Mouse (Mus musculus) limb, embryonic 12.5 days (tissue): ENCODE data around the gene Sub1. TPM values are rescaled to one million over a fixed set of nuclear protein-coding genes. Genes with fewer than 3 reads are reported as not detected.
A peak's percentile ranks its signal among the peaks of the same experiment; 100 is the strongest.

Experiments used
- ATAC-seq: fragments of 200-750 bp; cut with Nextera tagmentation; 2 replicates; pipeline ENCODE4 v1.8.0; 2017; ENCODE audit warnings: low read depth, moderate TSS enrichment; ENCODE audit not compliant: insufficient number of reproducible peaks, insufficient read depth, low FRiP score, low TSS enrichment
- H3K27ac ChIP-seq: fragments of 300-500 bp; sonication (generic); 2 replicates; pipeline ENCODE4 v1.5.1; 2016; ENCODE audit warnings: mild to moderate bottlenecking, moderate library complexity
- H3K27me3 ChIP-seq: fragments of 300-500 bp; sonication (generic); 2 replicates; pipeline ENCODE4 v1.6.1; 2016; ENCODE audit warnings: mild to moderate bottlenecking, moderate library complexity
- H3K36me3 ChIP-seq: fragments of 300-500 bp; sonication (generic); 2 replicates; pipeline ENCODE4 v1.6.1; 2016; ENCODE audit warnings: mild to moderate bottlenecking, moderate library complexity
- H3K4me1 ChIP-seq: fragments of 300-500 bp; sonication (generic); replicated peaks from 2 replicates; pipeline ENCODE4 v1.6.1; 2016
- H3K4me2 ChIP-seq: fragments of 300-500 bp; sonication (generic); 2 replicates; pipeline ENCODE4 v1.6.1; 2016; ENCODE audit warnings: mild to moderate bottlenecking, moderate library complexity
- H3K4me3 ChIP-seq: fragments of 300-500 bp; sonication (generic); replicated peaks from 2 replicates; pipeline ENCODE4 v1.5.1; 2016; ENCODE audit warnings: mild to moderate bottlenecking
- H3K9ac ChIP-seq: fragments of 300-500 bp; sonication (generic); replicated peaks from 2 replicates; pipeline ENCODE4 v1.6.1; 2016; ENCODE audit warnings: mild to moderate bottlenecking, moderate library complexity
- H3K9me3 ChIP-seq: fragments of 300-500 bp; sonication (generic); 2 replicates; pipeline ENCODE4 v1.6.1; 2016; ENCODE audit warnings: mild to moderate bottlenecking, moderate library complexity
- WGBS: fragments of 180-500 bp; shearing (Covaris S2); methylation state at CpG from one replicate; pipeline ENCODE4 v1.1.7; 2016; 5-methylcytosine and 5-hydroxymethylcytosine counted together
- polyA plus RNA-seq: library from polyadenylated mRNA; unstranded; fragments of >200 nt; fragmentation: Nextera tagmentation; extraction: Ambion mirVana; gene quantifications from 2 replicates; pipeline ENCODE4 v1.2.1, GENCODE M21; 2016

Gene Sub1
- polyA plus RNA-seq, 1 experiment from 2014 or later, result 1,024 TPM

GRCm38 (mm10) chr15:11988580-11988979, 8.2 kb downstream of the Sub1 start:
- peaks cover 96% of the 10 kb centered on the region for H3K36me3 ChIP-seq
- no peaks in the 10 kb centered on the region for H3K27me3 ChIP-seq
- no peak overlapping the region for H3K4me3 ChIP-seq
- no peak overlapping the region for H3K4me2 ChIP-seq
- H3K9me3 ChIP-seq, result no peaks in the 10 kb centered on the region
- H3K9ac ChIP-seq, result no peak overlapping the region
- H3K27ac ChIP-seq, result no peak overlapping the region
- ATAC-seq, result no peak
- H3K4me1 ChIP-seq, result peaks cover 9% of the 10 kb centered on the region
- 94% methylated on average over 4 of the region's 4 CpGs for WGBS

GRCm38 (mm10) chr15:11987892-11988291, 8.9 kb downstream of the Sub1 start:
- no peak overlapping the region for H3K4me3 ChIP-seq
- H3K9ac ChIP-seq, result no peak overlapping the region
- H3K4me1 ChIP-seq, result peaks cover 2% of the 10 kb centered on the region; the same call in 1 of the 2 replicates
- H3K27me3 ChIP-seq, result no peaks in the 10 kb centered on the region
- H3K27ac ChIP-seq, result no peak overlapping the region
- ATAC-seq, result no peak
- H3K36me3 ChIP-seq, result peaks cover 96% of the 10 kb centered on the region
- 77% methylated on average over 2 of the region's 2 CpGs for WGBS
- no peaks in the 10 kb centered on the region for H3K9me3 ChIP-seq
- no peak overlapping the region for H3K4me2 ChIP-seq

GRCm38 (mm10) chr15:11981985-11982384, 14.8 kb downstream of the Sub1 start:
- no peak overlapping the region for H3K9ac ChIP-seq
- H3K9me3 ChIP-seq, result no peaks in the 10 kb centered on the region
- no peak overlapping the region for H3K27ac ChIP-seq
- no peaks in the 10 kb centered on the region for H3K4me1 ChIP-seq
- H3K36me3 ChIP-seq, result peaks cover 84% of the 10 kb centered on the region
- no peak overlapping the region for H3K4me3 ChIP-seq
- WGBS, result 94% methylated on average over 2 of the region's 2 CpGs
- ATAC-seq, result no peak
- H3K27me3 ChIP-seq, result no peaks in the 10 kb centered on the region
- no peak overlapping the region for H3K4me2 ChIP-seq

GRCm38 (mm10) chr15:11981501-11981900, 15.3 kb downstream of the Sub1 start:
- no peak for ATAC-seq
- 94% methylated on average over 8 of the region's 8 CpGs for WGBS
- Histone ChIP-seq H3K27ac (no peak overlapping the region), H3K9me3 (no peaks in the 10 kb centered on the region), H3K27me3 (no peaks in the 10 kb centered on the region), H3K4me1 (no peaks in the 10 kb centered on the region), H3K4me3 (no peak overlapping the region), H3K4me2 (no peak overlapping the region), H3K36me3 (peaks cover 79% of the 10 kb centered on the region), H3K9ac (no peak overlapping the region)

- ATAC-seq, result no peak
- WGBS, result 89% methylated on average over 2 of the region's 2 CpGs
- H3K27ac ChIP-seq, result no peak overlapping the region
- no peaks in the 10 kb centered on the region for H3K9me3 ChIP-seq
- no peaks in the 10 kb centered on the region for H3K4me1 ChIP-seq
- H3K27me3 ChIP-seq, result no peaks in the 10 kb centered on the region
- H3K4me3 ChIP-seq, result no peak overlapping the region
- no peak overlapping the region for H3K9ac ChIP-seq
- peaks cover 47% of the 10 kb centered on the region for H3K36me3 ChIP-seq
- no peak overlapping the region for H3K4me2 ChIP-seq
These were observed 18.6 kb downstream of the Sub1 start for GRCm38 (mm10) chr15:11978175-11978574.

GRCm38 (mm10) chr15:11977071-11977470, 19.7 kb downstream of the Sub1 start:
- no peak for ATAC-seq
- 88% methylated on average over 1 of the region's 1 CpGs for WGBS
- H3K36me3 ChIP-seq, result peaks cover 36% of the 10 kb centered on the region
- H3K4me3 ChIP-seq, result no peak overlapping the region
- no peaks in the 10 kb centered on the region for H3K9me3 ChIP-seq
- no peak overlapping the region for H3K4me2 ChIP-seq
- H3K4me1 ChIP-seq, result no peaks in the 10 kb centered on the region
- H3K27me3 ChIP-seq, result no peaks in the 10 kb centered on the region
- no peak overlapping the region for H3K9ac ChIP-seq
- H3K27ac ChIP-seq, result no peak overlapping the region

- Histone ChIP-seq H3K9me3 (no peaks in the 10 kb centered on the region), H3K4me1 (no peaks in the 10 kb centered on the region), H3K4me2 (no peak overlapping the region), H3K9ac (no peak overlapping the region), H3K27me3 (no peaks in the 10 kb centered on the region), H3K36me3 (peaks cover 25% of the 10 kb centered on the region), H3K27ac (no peak overlapping the region), H3K4me3 (no peak overlapping the region)
- 94% methylated on average over 9 of the region's 9 CpGs for WGBS
- ATAC-seq, result no peak
These were observed 20.9 kb downstream of the Sub1 start for GRCm38 (mm10) chr15:11975836-11976235.

- no peaks in the 10 kb centered on the region for H3K36me3 ChIP-seq
- H3K4me1 ChIP-seq, result no peaks in the 10 kb centered on the region
- ATAC-seq, result peak; percentile 73
- no peak overlapping the region for H3K27ac ChIP-seq
- WGBS, result 28% methylated on average over 13 of the region's 13 CpGs
- no peaks in the 10 kb centered on the region for H3K27me3 ChIP-seq
- no peak overlapping the region for H3K9ac ChIP-seq
- no peak overlapping the region for H3K4me3 ChIP-seq
- H3K4me2 ChIP-seq, result no peak overlapping the region
- H3K9me3 ChIP-seq, result no peaks in the 10 kb centered on the region
These were observed 24.8 kb downstream of the Sub1 start for GRCm38 (mm10) chr15:11971854-11972420.

- no peak for ATAC-seq
- no peak overlapping the region for H3K4me3 ChIP-seq
- H3K27ac ChIP-seq, result no peak overlapping the region
- H3K27me3 ChIP-seq, result no peaks in the 10 kb centered on the region
- H3K36me3 ChIP-seq, result no peaks in the 10 kb centered on the region
- H3K4me1 ChIP-seq, result no peaks in the 10 kb centered on the region
- no peak overlapping the region for H3K4me2 ChIP-seq
- no peaks in the 10 kb centered on the region for H3K9me3 ChIP-seq
- no peak overlapping the region for H3K9ac ChIP-seq
- WGBS, result 74% methylated on average over 10 of the region's 10 CpGs
These were observed 26.2 kb downstream of the Sub1 start for GRCm38 (mm10) chr15:11970621-11971020.

GRCm38 (mm10) chr15:11968851-11969250, 27.9 kb downstream of the Sub1 start:
- no peak overlapping the region for H3K4me3 ChIP-seq
- H3K36me3 ChIP-seq, result no peaks in the 10 kb centered on the region
- no peak overlapping the region for H3K4me2 ChIP-seq
- H3K4me1 ChIP-seq, result no peaks in the 10 kb centered on the region
- H3K27me3 ChIP-seq, result no peaks in the 10 kb centered on the region
- H3K27ac ChIP-seq, result no peak overlapping the region
- 85% methylated on average over 9 of the region's 9 CpGs for WGBS
- H3K9ac ChIP-seq, result no peak overlapping the region
- H3K9me3 ChIP-seq, result no peaks in the 10 kb centered on the region
- ATAC-seq, result no peak

- Histone ChIP-seq H3K27ac (no peak overlapping the region), H3K36me3 (no peaks in the 10 kb centered on the region), H3K27me3 (no peaks in the 10 kb centered on the region), H3K4me1 (no peaks in the 10 kb centered on the region), H3K9ac (no peak overlapping the region), H3K9me3 (no peaks in the 10 kb centered on the region), H3K4me2 (no peak overlapping the region), H3K4me3 (no peak overlapping the region)
- WGBS, result 10% methylated on average over 4 of the region's 4 CpGs
- ATAC-seq, result no peak
These were observed 30.4 kb downstream of the Sub1 start for GRCm38 (mm10) chr15:11966367-11966766.

- Histone ChIP-seq H3K27me3 (no peaks in the 10 kb centered on the region), H3K27ac (no peak overlapping the region), H3K4me1 (no peaks in the 10 kb centered on the region), H3K4me2 (no peak overlapping the region), H3K4me3 (no peak overlapping the region), H3K9me3 (no peaks in the 10 kb centered on the region), H3K36me3 (no peaks in the 10 kb centered on the region), H3K9ac (no peak overlapping the region)
- ATAC-seq, result no peak
- WGBS, result 84% methylated on average over 5 of the region's 5 CpGs
These were observed 31.5 kb downstream of the Sub1 start for GRCm38 (mm10) chr15:11965201-11965845.
